Mouse (Mus musculus): ENCODE measurements around the gene Nfx1. TPM values are rescaled to one million over a fixed set of nuclear protein-coding genes. Genes with fewer than 3 reads are reported as not detected.

Nfx1 gene
- polyA plus RNA-seq, 1 experiment from 2014 or later: 76.9 TPM

DNA sequence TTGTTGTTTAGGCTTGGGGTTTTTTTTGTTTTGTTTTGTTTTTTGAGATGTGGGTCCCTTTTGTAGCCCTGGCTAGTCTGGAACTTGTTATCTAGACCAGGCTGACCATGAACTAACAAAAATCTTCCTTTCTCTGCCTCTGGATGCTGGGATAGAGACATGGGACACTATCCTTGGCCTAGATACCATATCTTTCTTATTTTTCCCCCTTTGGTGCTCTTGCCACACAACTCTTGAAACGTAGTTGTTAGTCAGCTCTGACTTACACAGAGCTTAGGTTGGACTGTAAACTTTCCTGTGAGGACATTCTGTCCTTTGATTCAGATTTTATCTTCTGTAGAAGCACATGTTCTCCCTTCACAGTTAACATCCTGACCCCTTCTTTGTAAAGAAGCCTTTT lies 8.7 kb downstream of the Nfx1 start:
- 92% methylated on average over 1 of the region's 1 CpGs for WGBS
- no peak overlapping the region for H3K9ac ChIP-seq

DNA sequence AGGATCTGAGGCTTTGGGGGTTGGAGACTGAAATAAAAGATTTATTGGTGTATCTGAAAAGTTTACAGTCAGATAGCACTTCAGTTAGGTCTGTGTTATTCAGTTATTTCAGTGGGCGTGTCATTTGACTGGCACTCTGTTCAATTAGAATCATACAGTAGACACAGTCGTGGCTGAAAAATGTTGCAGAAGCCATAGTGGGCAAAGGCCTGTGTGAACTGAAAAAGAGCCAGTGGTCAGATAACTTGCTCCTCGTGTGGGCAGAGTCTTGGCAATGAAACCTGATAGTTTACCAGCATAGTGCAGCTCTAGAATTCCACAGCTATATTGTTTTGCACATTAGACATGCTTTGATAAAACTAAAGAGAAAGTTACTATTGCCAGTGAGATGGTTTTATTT lies 11.8 kb downstream of the Nfx1 start:
- Histone ChIP-seq H3K27ac (no peak overlapping the region), H3K4me1 (no peaks in the 10 kb centered on the region), H3K36me3 (peaks cover 32% of the 10 kb centered on the region), H3K4me2 (no peak overlapping the region), H3K9ac (no peak overlapping the region), H3K27me3 (replicated peaks) (no peaks in the 10 kb centered on the region), H3K9me3 (no peaks in the 10 kb centered on the region), H3K4me3 (replicated peaks) (no peak overlapping the region)
- 73% methylated on average over 3 of the region's 3 CpGs for WGBS
- ATAC-seq (ENCODE audit: insufficient read depth, low FRiP score, low read depth): no peak

More for the DNA sequence above, 8.7 kb downstream of the Nfx1 start:
- no peak overlapping the region for H3K4me2 ChIP-seq
- H3K4me1 ChIP-seq: no peaks in the 10 kb centered on the region
- no peaks in the 10 kb centered on the region for H3K9me3 ChIP-seq
- H3K27me3 ChIP-seq (replicated peaks): no peaks in the 10 kb centered on the region
- H3K36me3 ChIP-seq: peaks cover 29% of the 10 kb centered on the region; the same call in 1 of the 2 replicates
- H3K27ac ChIP-seq: no peak overlapping the region
- no peak for ATAC-seq (ENCODE audit: insufficient read depth, low FRiP score, low read depth)
- H3K4me3 ChIP-seq (replicated peaks): no peak overlapping the region

DNA sequence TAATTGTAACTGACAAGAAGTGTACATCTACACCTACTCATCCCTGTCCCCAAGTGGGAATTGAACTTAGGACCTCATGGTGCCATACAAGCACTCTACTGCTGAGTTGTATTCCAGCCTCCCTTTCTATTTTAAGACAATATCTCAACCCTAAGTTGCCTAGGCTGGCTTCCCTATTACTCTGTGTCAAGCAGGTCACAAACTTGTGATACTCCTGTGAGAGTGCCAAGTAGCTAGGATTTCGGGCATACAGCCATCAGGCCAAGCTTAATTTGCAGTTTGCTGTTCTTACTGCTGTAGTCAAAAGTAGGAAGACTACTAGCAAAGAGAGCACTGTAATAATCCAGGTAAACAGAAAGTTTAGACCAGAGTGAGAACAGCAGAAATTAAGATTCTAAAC lies 13.0 kb downstream of the Nfx1 start:
- WGBS: 91% methylated on average over 1 of the region's 1 CpGs
- Histone ChIP-seq H3K4me2 (no peak overlapping the region), H3K4me1 (no peaks in the 10 kb centered on the region), H3K9me3 (no peaks in the 10 kb centered on the region), H3K36me3 (peaks cover 32% of the 10 kb centered on the region), H3K9ac (no peak overlapping the region), H3K27ac (no peak overlapping the region), H3K27me3 (replicated peaks) (no peaks in the 10 kb centered on the region), H3K4me3 (replicated peaks) (no peak overlapping the region)
- ATAC-seq (ENCODE audit: insufficient read depth, low FRiP score, low read depth): no peak

DNA sequence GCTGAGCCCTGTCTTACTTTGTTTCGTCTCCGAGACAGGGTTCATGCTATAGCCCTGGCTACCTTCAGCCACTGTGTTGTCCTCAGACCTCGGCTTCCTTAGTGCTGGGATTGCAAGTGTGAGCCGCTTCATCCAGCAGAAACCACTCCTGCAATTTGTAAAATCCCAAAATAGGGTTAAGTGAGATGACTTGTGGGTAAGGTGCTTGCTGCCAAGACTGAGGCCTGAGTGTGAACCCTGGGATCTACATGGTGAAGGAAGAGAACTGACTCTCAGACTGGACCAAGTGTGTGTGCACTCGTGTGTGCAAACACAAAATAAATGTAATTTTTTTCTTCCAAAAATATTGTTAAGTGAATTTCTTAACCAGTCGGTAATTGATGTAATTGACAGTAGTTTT lies 18.9 kb downstream of the Nfx1 start:
- H3K9me3 ChIP-seq: no peaks in the 10 kb centered on the region
- H3K27ac ChIP-seq: no peak overlapping the region
- no peak overlapping the region for H3K9ac ChIP-seq
- no peaks in the 10 kb centered on the region for H3K4me1 ChIP-seq
- H3K36me3 ChIP-seq: peaks cover 68% of the 10 kb centered on the region
- ATAC-seq (ENCODE audit: insufficient read depth, low FRiP score, low read depth): no peak
- H3K4me3 ChIP-seq (replicated peaks): no peak overlapping the region
- no peak overlapping the region for H3K4me2 ChIP-seq
- H3K27me3 ChIP-seq (replicated peaks): no peaks in the 10 kb centered on the region
- 90% methylated on average over 6 of the region's 6 CpGs for WGBS

DNA sequence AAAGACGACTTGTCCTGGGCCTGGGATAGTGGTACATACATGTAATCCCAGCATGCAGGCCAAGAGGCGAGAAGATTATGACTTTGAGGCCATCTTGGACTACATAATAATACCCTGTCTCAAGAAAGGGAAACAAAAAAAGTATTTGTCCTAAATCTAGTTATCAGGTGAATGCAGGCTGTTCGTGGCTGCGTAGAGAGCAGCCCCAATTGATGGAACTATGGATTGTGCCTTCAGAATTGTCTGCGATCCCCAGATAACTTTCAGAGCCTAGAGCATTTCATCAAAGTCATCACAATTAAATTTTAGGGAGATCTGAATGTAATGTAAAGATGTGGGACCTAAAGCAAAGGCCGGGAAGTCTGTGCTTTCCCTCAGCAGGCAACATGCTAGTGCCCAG lies 25.6 kb downstream of the Nfx1 start:
- Histone ChIP-seq H3K4me1 (no peaks in the 10 kb centered on the region), H3K9ac (no peak overlapping the region)

DNA sequence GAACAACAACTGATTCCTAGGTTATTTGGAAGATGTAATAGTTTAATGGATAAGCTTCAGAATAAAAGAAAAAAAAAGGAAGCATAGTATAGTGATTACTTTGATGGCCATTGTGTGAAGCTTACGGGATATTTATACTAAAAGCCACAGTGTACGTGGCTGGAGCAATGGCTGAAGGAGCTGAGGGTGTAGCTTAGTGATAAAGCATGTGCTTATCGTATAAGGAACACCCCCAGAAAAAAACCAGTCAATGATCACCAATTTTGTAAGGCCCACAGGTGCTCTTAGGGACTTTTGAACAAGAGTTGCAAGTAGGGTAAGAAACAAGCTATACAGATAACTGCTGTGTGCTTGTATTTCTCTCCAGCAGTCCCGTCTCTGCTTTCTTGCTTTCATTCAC lies 27.2 kb downstream of the Nfx1 start:
- Histone ChIP-seq H3K27ac (no peak overlapping the region), H3K4me1 (no peaks in the 10 kb centered on the region), H3K36me3 (peaks cover 60% of the 10 kb centered on the region), H3K9me3 (no peaks in the 10 kb centered on the region), H3K27me3 (replicated peaks) (no peaks in the 10 kb centered on the region), H3K4me2 (no peak overlapping the region), H3K9ac (no peak overlapping the region), H3K4me3 (replicated peaks) (no peak overlapping the region)
- ATAC-seq (ENCODE audit: insufficient read depth, low FRiP score, low read depth): no peak
- 91% methylated on average over 4 of the region's 4 CpGs for WGBS

More for the DNA sequence above, 25.6 kb downstream of the Nfx1 start:
- Histone ChIP-seq H3K36me3 (peaks cover 65% of the 10 kb centered on the region), H3K4me3 (replicated peaks) (no peak overlapping the region), H3K9me3 (no peaks in the 10 kb centered on the region), H3K27me3 (replicated peaks) (no peaks in the 10 kb centered on the region), H3K27ac (no peak overlapping the region), H3K4me2 (no peak overlapping the region)
- ATAC-seq (ENCODE audit: insufficient read depth, low FRiP score, low read depth): no peak
- WGBS: 93% methylated on average over 6 of the region's 6 CpGs

DNA sequence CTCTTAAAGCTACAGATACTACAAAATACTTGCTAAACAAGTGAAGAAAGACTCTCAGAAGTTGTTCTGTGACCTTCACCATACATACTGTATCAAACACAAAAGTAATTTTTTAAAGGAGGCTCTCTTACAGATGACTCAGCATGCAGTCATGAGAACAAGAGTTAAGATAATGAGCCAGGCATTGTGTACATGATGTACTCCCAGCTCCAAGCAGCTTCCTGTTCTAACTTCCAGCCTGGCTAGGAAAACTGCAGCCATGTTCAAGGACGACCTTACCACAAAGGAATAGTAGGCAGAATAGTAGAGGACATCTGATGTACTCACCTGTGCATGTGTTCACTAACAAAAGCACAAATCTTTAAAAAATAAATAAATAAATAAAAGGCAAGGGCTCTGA lies 29.6 kb downstream of the Nfx1 start:
- Histone ChIP-seq H3K36me3 (peaks cover 61% of the 10 kb centered on the region), H3K27ac (no peak overlapping the region), H3K4me1 (no peaks in the 10 kb centered on the region), H3K9ac (no peak overlapping the region), H3K27me3 (replicated peaks) (no peaks in the 10 kb centered on the region), H3K9me3 (no peaks in the 10 kb centered on the region), H3K4me2 (no peak overlapping the region), H3K4me3 (replicated peaks) (no peak overlapping the region)
- ATAC-seq (ENCODE audit: insufficient read depth, low FRiP score, low read depth): no peak
- WGBS: 72% methylated on average over 1 of the region's 1 CpGs

DNA sequence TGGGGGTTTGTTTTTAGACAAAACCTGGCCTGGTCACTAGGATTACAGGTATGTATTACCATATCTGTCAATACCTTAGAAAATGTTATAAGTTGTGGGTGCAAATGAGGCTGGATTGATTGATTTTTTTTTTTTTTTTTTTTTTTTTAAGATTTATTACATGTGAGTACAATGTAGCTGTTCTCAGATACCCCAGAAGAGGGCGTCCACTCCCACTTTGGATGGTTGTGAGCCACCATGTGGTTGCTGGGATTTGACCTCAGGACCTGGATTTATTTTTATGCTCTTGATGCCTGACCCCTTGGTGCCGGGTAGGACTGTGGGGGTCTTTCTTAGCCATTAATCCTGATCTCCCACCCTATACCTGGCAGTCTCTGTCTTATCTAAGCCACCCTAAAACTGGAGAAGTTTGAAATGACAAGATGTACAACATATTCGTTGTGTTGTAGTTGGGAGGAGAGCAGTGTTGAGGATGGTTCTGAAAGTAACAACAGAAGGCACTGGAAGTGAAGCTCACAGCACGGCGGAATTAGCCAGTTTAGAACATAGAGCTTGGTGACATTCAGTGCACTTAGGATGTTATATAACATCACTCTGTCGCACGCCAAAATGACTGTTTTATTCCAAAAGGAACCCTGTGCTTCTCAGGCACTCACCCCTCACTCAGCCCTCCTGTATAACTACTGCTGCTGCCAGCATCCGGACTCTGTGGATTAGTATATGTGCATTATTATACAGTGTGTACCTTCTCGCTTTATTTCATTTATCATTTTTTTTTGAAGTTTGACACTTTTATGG lies 30.3 kb downstream of the Nfx1 start:
- no peak overlapping the region for H3K27ac ChIP-seq
- no peaks in the 10 kb centered on the region for H3K9me3 ChIP-seq
- ATAC-seq (ENCODE audit: insufficient read depth, low FRiP score, low read depth): no peak
- no peak overlapping the region for H3K9ac ChIP-seq
- H3K4me1 ChIP-seq: no peaks in the 10 kb centered on the region
- no peak overlapping the region for H3K4me3 ChIP-seq (replicated peaks)
- no peak overlapping the region for H3K4me2 ChIP-seq
- H3K36me3 ChIP-seq: peaks cover 59% of the 10 kb centered on the region
- no peaks in the 10 kb centered on the region for H3K27me3 ChIP-seq (replicated peaks)
- 84% methylated on average over 9 of the region's 9 CpGs for WGBS

DNA sequence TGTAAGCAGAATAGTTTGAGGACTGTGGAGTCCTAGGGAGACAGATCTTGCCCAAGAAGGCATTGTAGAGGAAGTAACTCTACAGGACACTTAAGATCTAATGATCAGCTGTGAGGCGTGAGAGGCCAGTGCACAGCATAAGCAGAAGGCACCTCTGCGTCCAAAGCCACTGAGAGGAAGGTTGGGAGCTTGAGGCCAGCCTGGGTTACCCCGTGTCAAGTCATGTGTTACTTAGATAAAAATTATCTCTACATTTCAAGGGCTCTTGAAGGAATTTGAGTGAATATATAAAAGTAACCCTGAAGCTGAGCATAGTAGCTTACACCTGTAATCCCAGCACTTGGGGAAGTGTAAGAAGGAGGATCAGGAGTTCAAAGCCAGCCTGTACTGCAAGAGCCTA lies 42.6 kb downstream of the Nfx1 start:
- peaks cover 54% of the 10 kb centered on the region for H3K36me3 ChIP-seq
- ATAC-seq (ENCODE audit: insufficient read depth, low FRiP score, low read depth): no peak

DNA sequence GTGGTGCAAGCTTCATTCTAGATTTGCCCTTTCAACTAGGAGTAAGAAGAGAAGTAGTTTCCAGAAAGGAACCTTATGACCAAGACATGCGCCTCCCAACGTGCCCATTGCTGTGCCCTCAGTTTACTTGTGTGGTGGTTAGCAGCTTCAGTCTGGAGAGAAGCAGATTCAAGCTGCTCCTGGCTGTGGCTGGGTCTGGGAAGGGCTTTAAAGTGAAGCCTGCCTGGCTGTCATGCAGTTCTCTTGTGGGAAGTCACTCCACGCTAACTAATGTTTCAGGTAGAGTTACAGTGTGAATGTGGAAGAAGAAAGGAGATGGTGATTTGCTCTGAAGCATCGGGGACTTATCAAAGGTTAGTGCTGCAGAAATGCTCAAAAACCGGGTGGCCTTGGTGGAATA lies 45.1 kb downstream of the Nfx1 start:
- peaks cover 37% of the 10 kb centered on the region for H3K36me3 ChIP-seq

More for the DNA sequence above, 42.6 kb downstream of the Nfx1 start:
- Histone ChIP-seq H3K27ac (no peak overlapping the region), H3K9me3 (no peaks in the 10 kb centered on the region), H3K9ac (no peak overlapping the region), H3K4me1 (no peaks in the 10 kb centered on the region), H3K27me3 (replicated peaks) (no peaks in the 10 kb centered on the region), H3K4me2 (no peak overlapping the region), H3K4me3 (replicated peaks) (no peak overlapping the region)
- 81% methylated on average over 3 of the region's 3 CpGs for WGBS

DNA sequence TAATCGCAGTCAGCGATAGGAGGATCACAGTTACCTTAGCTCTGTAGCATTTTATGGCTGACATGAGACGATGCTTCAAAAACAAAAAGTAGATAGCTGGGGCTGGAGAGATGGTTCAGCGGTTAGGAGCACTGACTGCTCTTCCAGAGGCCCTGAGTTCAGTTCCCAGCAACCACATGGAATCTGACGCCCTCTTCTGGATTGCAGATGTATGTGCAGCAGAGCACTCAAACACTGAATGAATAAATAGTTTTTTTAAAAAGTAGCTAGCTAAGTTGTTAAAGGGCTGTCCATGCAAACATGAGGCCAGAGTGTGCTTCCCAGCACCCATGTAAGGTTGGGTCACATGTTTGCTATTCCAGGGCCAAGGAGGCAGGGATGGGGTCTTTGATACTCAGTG lies 50.4 kb downstream of the Nfx1 start:
- Histone ChIP-seq H3K27ac (no peak overlapping the region), H3K9ac (no peak overlapping the region), H3K4me1 (no peaks in the 10 kb centered on the region), H3K9me3 (no peaks in the 10 kb centered on the region), H3K4me2 (no peak overlapping the region), H3K27me3 (replicated peaks) (no peaks in the 10 kb centered on the region), H3K4me3 (replicated peaks) (no peak overlapping the region), H3K36me3 (peaks cover 37% of the 10 kb centered on the region)
- ATAC-seq (ENCODE audit: insufficient read depth, low FRiP score, low read depth): no peak
- 92% methylated on average over 5 of the region's 5 CpGs for WGBS

More for the DNA sequence above, 45.1 kb downstream of the Nfx1 start:
- ATAC-seq (ENCODE audit: insufficient read depth, low FRiP score, low read depth): no peak
- H3K27ac ChIP-seq: no peak overlapping the region
- H3K4me1 ChIP-seq: no peaks in the 10 kb centered on the region
- no peak overlapping the region for H3K4me3 ChIP-seq (replicated peaks)
- no peaks in the 10 kb centered on the region for H3K27me3 ChIP-seq (replicated peaks)
- H3K9me3 ChIP-seq: no peaks in the 10 kb centered on the region
- 91% methylated on average over 5 of the region's 5 CpGs for WGBS
- no peak overlapping the region for H3K4me2 ChIP-seq
- H3K9ac ChIP-seq: no peak overlapping the region

DNA sequence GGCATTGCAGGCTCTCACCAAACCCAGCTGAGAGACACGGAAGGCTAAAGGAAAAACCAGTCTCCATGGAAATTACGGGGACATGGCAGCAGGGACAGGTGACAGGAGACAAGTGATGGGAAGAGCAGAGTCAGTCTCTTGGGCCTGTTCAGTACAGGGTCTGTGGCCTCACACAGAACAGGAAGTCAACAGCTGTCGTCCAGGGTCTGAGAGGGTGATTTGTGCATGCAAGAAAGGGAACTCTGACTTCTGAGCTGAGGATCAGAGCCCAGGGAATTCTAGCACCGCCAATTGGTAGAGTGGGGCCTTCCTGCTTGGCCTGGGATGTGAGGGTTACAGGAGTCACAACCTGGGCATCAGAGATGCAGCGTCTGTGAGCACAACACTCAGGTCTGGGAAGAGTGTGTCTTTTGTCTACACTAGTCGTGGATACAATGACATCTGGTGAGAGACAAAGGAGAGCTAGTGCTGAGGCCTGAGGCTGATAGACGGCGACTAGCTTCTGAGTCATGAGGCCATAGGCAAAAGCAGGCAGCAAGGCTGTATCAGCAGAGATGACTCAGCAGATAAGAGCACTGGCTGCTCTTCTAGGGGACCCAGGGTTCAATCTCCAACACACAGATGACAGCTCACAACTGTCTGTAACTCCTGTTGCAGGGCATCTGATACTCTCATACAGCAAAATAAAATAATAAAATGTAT lies 55.5 kb downstream of the Nfx1 start:
- Histone ChIP-seq H3K36me3 (peaks cover 28% of the 10 kb centered on the region), H3K9me3 (no peaks in the 10 kb centered on the region), H3K27me3 (replicated peaks) (no peaks in the 10 kb centered on the region), H3K4me1 (no peaks in the 10 kb centered on the region), H3K27ac (no peak overlapping the region), H3K9ac (no peak overlapping the region), H3K4me2 (no peak overlapping the region), H3K4me3 (replicated peaks) (no peak overlapping the region)
- WGBS: 59% methylated on average over 8 of the region's 8 CpGs
- ATAC-seq (ENCODE audit: insufficient read depth, low FRiP score, low read depth): no peak
